Mouse (Mus musculus) intestine, postnatal 0 days (tissue): ENCODE data around the gene Ubc. TPM values are rescaled to one million over a fixed set of nuclear protein-coding genes. Genes with fewer than 3 reads are reported as not detected.

Source experiments
- ATAC-seq: fragments of 200-750 bp; cut with Nextera tagmentation; 2 replicates; pipeline ENCODE4 v1.8.0; 2017; ENCODE audit warnings: mild to moderate bottlenecking, moderate TSS enrichment, moderate library complexity
- H3K27ac ChIP-seq: fragments of 300-500 bp; sonication (generic); 2 replicates; pipeline ENCODE4 v1.5.1; 2014; ENCODE audit warnings: mild to moderate bottlenecking, low read depth, low read length, moderate library complexity
- H3K27me3 ChIP-seq: fragments of 300-500 bp; sonication (generic); replicated peaks from 2 replicates; pipeline ENCODE4 v1.6.1; 2014; ENCODE audit warnings: low read length, mixed read lengths; ENCODE audit not compliant: control insufficient read depth, insufficient read depth
- H3K36me3 ChIP-seq: fragments of 300-500 bp; sonication (generic); 2 replicates; pipeline ENCODE4 v1.6.1; 2014; ENCODE audit warnings: mild to moderate bottlenecking, moderate library complexity; ENCODE audit not compliant: control insufficient read depth, insufficient read depth
- H3K4me1 ChIP-seq: fragments of 300-500 bp; sonication (generic); replicated peaks from 2 replicates; pipeline ENCODE4 v1.6.1; 2014; ENCODE audit warnings: antibody characterized with exemption, low read length, mixed read lengths; ENCODE audit not compliant: control insufficient read depth, insufficient read depth
- H3K4me2 ChIP-seq: fragments of 300-500 bp; sonication (generic); replicated peaks from 2 replicates; pipeline ENCODE4 v1.6.1; 2014; ENCODE audit warnings: low read depth, mild to moderate bottlenecking, moderate library complexity
- H3K4me3 ChIP-seq: fragments of 300-500 bp; sonication (generic); 2 replicates; pipeline ENCODE4 v1.5.1; 2014; ENCODE audit warnings: low read depth, low read length
- H3K9ac ChIP-seq: fragments of 300-500 bp; sonication (generic); 2 replicates; pipeline ENCODE4 v1.6.1; 2014; ENCODE audit warnings: mild to moderate bottlenecking, low read depth, low read length
- H3K9me3 ChIP-seq: fragments of 300-500 bp; sonication (generic); 2 replicates; pipeline ENCODE4 v1.6.1; 2016; ENCODE audit warnings: mixed run types; ENCODE audit not compliant: control insufficient read depth
- CTCF ChIP-seq: sonication (generic); IDR thresholded peaks from 2 replicates; pipeline ENCODE4 v1.5.1; 2016; ENCODE audit warnings: low read depth, mild to moderate bottlenecking, control low read depth, antibody characterized with exemption, moderate library complexity
- WGBS: fragments of 180-500 bp; shearing (Covaris S2); extraction: QIAGEN DNeasy Blood & Tissue Kit; methylation state at CpG from one replicate; pipeline ENCODE4 v1.1.7; 2014; 5-methylcytosine and 5-hydroxymethylcytosine counted together
- polyA plus RNA-seq: library from polyadenylated mRNA; unstranded; fragments of >200 nt; fragmentation: Nextera tagmentation; extraction: Ambion mirVana; gene quantifications from 2 replicates; pipeline ENCODE4 v1.2.1, GENCODE M21; 2015

Ubc gene
- polyA plus RNA-seq, 1 experiment from 2014 or later, result 371 TPM

DNA sequence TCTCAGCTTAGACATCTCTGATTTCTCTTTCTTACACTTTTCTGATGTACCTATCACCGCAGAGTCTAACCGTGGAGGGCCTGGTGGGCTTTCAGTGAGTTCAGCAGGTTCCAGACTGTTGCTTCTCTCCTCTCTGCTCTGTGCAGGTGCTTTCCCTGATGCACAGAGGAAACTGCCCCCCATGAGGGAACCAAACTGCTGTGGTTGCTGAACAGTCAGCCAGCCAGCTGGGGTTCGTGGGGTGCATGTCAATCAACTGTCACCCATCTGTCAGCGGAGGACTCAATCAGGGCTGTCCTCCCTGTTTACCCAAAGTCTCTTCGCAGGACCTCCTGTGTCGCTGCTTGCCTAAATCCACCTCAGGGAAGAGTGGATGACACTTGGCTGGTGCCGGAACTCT, 12.8 kb downstream of the Ubc start:
- H3K27me3 ChIP-seq, result no peaks in the 10 kb centered on the region
- no peak overlapping the region for H3K4me2 ChIP-seq
- H3K4me3 ChIP-seq, result no peak overlapping the region
- no peaks in the 10 kb centered on the region for H3K36me3 ChIP-seq
- no peak for ATAC-seq
- H3K4me1 ChIP-seq, result no peaks in the 10 kb centered on the region
- no peak for TF ChIP-seq CTCF
- WGBS, result 70% methylated on average over 7 of the region's 7 CpGs
- no peaks in the 10 kb centered on the region for H3K9me3 ChIP-seq
- H3K9ac ChIP-seq, result no peak overlapping the region
- H3K27ac ChIP-seq, result no peak overlapping the region

DNA sequence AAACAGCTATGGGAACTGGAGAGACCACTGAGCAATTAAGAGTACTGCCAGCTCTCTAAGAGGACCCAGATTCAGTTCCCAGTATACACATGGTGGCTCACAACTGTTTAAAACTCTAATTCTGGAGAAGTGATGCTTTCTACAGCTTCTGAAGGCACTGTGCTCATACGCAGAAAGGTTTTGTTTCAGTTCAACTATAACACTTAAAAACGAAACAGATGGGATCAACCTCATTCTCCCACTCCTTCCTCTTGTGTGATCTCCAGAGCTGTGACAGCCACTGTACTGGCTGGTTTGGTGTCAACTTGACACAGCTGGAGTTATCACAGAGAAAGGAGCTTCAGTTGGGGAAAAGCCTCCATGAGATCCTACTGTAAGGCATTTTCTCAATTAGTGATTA, 14.1 kb downstream of the Ubc start:
- no peak overlapping the region for H3K9ac ChIP-seq
- H3K4me3 ChIP-seq, result no peak overlapping the region
- H3K36me3 ChIP-seq, result no peaks in the 10 kb centered on the region
- H3K4me2 ChIP-seq, result no peak overlapping the region
- no peaks in the 10 kb centered on the region for H3K27me3 ChIP-seq
- H3K4me1 ChIP-seq, result no peaks in the 10 kb centered on the region
- ATAC-seq, result no peak
- no peak for TF ChIP-seq CTCF
- H3K9me3 ChIP-seq, result no peaks in the 10 kb centered on the region
- WGBS, result 83% methylated on average over 2 of the region's 2 CpGs
- H3K27ac ChIP-seq, result no peak overlapping the region

DNA sequence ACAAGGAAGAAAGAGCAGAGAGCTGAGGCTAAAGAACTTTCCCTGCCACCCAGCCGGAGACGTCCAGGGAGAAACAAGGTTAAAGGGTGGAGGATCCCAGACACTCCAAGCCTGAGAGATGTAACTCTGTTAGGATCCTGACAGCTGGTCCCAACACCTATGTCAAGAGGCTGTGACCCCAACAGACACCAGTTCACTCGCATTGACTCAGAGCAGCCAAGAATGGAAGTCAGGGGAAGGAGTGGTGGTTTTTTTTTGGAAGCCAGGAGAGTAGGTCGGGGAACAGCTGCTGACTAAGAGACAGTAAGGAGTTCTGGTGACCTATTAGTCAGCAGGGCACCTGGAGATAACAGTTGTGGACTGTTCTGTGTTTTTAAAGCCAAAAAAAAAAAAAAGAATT, 18.0 kb downstream of the Ubc start:
- no peaks in the 10 kb centered on the region for H3K4me1 ChIP-seq
- H3K4me3 ChIP-seq, result no peak overlapping the region
- no peak overlapping the region for H3K27ac ChIP-seq
- H3K36me3 ChIP-seq, result no peaks in the 10 kb centered on the region
- no peaks in the 10 kb centered on the region for H3K27me3 ChIP-seq
- no peak for TF ChIP-seq CTCF
- no peaks in the 10 kb centered on the region for H3K9me3 ChIP-seq
- H3K4me2 ChIP-seq, result no peak overlapping the region
- WGBS, result 75% methylated on average over 4 of the region's 4 CpGs
- no peak for ATAC-seq
- no peak overlapping the region for H3K9ac ChIP-seq

GRCm38 (mm10) chr5:125370950-125371693, 18.9 kb downstream of the Ubc start:
- Histone ChIP-seq H3K27ac (no peak overlapping the region), H3K4me3 (no peak overlapping the region), H3K9me3 (no peaks in the 10 kb centered on the region), H3K4me1 (no peaks in the 10 kb centered on the region), H3K27me3 (no peaks in the 10 kb centered on the region), H3K4me2 (no peak overlapping the region), H3K9ac (no peak overlapping the region), H3K36me3 (no peaks in the 10 kb centered on the region)
- ATAC-seq, result no peak
- TF ChIP-seq CTCF, result peak; percentile 39; the same call in 1 of the 2 replicates
- 74% methylated on average over 7 of the region's 7 CpGs for WGBS

DNA sequence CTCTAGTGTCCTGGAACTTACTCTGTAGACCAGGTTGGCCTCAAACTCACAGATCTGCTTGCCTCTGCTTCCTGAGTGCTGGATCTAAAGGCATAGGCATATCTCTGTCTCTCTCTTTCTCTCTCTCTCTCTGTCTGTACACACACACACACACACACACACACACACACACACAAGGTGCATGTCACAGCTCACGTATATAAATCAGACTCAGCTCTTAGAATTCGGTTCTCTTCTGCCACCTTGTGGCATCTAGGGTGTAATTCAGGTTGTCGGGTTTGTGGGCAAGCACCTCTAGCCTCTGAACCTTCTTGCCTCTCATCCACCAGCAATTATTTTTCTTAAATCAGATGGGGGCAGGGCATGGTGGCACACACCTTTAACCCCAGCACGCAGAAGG, 21.4 kb downstream of the Ubc start:
- Histone ChIP-seq H3K27me3 (no peaks in the 10 kb centered on the region), H3K9ac (no peak overlapping the region), H3K4me3 (no peak overlapping the region), H3K9me3 (no peaks in the 10 kb centered on the region), H3K4me2 (no peak overlapping the region), H3K36me3 (no peaks in the 10 kb centered on the region), H3K27ac (no peak overlapping the region), H3K4me1 (no peaks in the 10 kb centered on the region)
- 0 out of 2 replicates have a peak, but pooled peaks have one; percentile 15 for ATAC-seq
- TF ChIP-seq CTCF, result peak; percentile 89
- WGBS, result 2% methylated on average over 4 of the region's 4 CpGs

DNA sequence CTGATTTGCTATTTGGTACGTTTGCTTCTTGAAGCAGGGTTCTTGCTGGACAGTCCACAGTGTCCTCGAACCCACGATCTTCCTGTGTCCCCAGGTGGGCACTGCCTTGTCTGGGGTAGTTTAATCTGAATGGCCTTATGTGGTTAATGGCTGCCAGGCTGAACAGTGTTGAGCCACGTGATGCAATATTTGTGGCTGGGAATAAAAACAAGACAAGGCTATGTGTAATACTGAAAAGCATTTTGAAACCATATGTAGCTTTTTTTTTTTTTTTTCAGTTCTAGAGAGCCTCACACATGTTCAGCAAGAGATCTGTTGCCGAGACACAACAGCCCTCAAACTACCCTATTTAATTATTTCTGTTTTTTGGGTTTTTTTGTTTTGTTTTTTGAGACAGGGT, 21.8 kb downstream of the Ubc start:
- Histone ChIP-seq H3K27me3 (no peaks in the 10 kb centered on the region), H3K4me3 (no peak overlapping the region), H3K9me3 (no peaks in the 10 kb centered on the region), H3K4me2 (no peak overlapping the region), H3K9ac (no peak overlapping the region), H3K4me1 (no peaks in the 10 kb centered on the region), H3K36me3 (no peaks in the 10 kb centered on the region), H3K27ac (no peak overlapping the region)
- 73% methylated on average over 5 of the region's 5 CpGs for WGBS
- no peak for TF ChIP-seq CTCF
- ATAC-seq, result no peak
